Mouse (Mus musculus): ENCODE results near the gene Htr3a.

The Htr3a gene

DNA sequence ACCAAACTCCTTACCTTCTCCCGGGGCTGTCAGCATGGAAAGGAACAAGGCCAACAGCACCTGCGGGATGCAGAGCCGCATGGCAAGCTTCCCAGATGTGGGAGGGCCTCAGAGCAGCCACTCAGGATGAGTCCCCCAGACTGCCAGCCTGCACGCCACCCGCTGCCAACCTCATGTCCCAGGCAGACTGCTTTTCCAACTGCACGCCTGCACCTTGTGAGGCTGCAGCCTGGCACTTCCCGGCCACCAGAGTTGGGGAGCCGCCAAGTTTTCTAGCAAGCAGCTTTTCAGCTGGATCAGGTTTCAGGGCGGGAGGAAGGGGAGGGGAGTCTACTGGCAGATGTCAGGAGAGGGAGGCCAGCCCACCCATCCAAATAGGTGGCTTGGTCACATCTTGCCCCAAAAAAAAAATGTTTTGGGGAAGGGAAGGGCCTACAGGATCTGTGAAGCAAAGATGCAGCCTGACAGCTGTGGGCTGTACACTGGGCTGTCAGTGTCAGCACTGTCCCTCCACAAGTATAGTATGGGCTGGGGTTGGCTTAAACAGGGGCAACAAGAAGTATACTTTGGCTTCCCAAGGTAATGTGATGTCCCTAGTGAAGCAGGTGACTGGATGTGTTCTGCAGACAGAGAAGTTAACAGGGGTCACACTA lies at the start of gene Htr3a:
Htr3a (minus strand) TSS at position 215 of the 653 bp plus-strand sequence.
- in situ Hi-C loops (cut with MboI, MseI), result no loop called here

DNA sequence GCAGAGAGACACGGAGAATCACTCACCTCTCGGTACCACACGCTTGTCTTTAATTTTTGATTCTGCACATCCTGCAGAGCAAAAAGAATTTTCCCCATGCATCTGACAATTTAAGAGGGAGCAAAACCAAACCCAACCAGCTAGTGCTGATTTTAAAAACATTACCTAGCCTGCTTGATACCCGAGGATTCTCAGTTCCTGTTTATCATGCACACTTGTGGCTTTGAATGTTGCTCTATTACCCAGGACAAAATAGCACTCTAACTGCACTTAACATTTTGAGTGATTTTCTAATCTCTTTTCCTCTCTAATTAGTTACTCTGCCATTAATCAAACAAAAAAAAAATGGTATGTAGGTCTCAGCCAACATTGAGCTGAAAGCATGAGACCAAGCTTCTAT lies 36.7 kb upstream of the Htr3a start:
- in situ Hi-C loops (cut with MboI, MseI), result no loop called here

DNA sequence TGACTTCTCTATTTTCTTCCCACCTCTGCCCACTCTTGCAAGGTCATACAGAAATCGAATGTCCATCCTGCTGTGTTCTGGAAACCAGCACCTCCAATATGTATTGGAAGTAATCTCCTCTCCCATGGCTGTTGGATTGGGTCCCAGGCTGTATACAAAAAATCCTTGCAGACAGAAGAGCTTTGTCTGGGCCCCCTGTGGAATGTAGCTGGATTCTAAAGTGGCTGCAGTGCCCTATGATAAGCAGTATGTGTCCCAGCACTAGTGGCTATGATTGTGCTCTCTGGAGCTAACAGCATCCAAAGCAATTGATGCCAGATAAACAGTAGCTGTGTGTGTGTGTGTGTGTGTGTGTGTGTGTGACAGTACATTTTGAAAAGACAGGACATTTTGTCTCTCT lies 31.4 kb upstream of the Htr3a start:
- in situ Hi-C loops (cut with MboI, MseI), result no loop called here

DNA sequence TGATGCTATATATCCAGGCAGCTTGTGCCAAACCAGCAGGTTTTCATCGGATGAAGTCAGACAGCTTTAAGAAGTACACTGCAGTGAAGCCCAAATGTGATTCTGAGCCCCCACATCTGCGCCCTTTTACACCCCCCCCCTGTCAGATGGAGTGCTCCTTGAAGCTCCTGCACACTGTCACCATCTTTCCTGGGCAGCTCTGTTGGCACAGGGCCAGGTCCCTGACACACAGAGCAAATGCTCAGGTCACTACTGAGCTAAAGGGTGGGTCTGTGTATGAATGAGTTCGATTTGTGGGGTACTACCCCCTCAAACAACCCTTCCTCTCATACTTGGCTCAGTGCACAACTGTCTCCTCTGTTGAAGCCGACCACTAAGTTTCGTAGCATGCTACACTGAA lies 18.5 kb upstream of the Htr3a start:
- in situ Hi-C loops (cut with MboI, MseI), result no loop called here

DNA sequence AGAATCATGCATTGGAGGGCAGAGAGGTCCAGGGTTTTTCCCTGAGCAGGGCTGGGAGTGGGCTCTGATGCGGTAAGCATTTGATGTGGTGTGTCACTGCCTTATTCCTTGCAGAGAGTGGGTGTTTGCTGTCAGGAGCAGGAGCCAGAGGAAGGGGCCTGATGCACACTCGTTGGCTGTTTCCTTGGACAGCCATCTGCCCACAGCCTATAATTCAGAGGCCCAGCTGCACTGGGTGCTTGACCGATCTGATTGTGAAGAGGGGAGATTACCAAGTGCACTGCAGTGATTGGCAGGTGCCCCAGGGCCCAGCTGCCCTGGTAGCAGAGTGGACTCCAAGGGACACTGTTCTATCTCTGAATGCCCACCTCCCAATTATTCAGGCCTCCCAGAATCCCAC lies 17.9 kb upstream of the Htr3a start:
- in situ Hi-C loops (cut with MboI, MseI), result no loop called here

DNA sequence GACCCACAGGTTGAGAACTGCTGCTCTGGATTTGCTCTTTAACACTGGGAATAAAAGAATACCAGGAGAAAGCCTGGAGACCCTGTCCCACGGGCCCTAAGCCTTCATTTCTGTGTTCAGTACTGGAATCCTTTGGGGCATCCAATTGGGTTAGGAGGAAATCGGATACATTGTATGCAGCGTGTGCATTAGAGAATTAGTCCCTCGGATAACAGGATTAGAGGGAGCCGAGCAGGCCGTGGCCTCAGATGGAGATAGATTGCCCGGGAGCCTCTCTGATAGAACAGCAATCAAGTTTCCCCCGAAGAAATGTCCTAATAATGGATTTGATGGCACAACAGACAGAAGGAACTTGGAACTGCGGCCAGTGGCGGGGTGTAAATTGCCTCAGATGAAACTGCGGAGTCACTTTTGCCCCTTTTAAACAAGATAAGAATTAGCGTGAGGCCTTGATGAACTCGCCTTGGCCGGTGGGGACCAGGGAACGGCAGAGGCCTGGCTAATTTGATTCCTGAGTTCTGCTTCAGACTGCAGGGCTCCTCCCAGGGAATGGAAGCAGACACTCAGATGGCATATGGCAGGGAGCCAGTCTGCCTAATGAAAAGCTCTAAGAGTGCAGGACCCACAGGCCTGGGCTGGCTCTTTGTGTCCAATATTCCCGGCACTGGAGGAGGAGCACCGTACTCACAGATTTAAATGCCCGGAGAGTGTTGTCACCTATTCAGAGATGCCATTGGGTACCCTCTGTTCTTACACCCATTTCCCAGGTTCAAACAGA lies 5.3 kb upstream of the Htr3a start:
- in situ Hi-C loops (cut with MboI, MseI), result no loop called here

DNA sequence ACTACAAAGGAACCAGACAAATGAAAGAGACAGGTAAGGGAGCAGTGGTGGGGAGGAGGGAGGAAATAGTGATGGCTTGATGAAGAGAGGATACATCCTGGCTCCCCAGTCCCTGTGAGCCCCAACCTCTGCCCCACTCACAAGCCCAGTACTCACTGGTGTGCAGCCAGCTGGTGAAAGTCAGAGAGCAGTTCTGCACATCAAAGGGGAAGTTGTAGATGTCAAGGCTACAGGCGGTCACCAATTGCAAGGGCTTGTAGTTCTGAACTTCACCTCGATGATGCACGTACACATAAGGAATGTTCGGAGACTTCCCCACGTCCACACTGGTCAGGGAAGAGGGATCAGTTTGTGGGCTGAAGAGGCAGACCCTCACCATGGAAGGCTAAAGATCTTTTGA lies 6.5 kb downstream of the Htr3a start:
- in situ Hi-C loops (cut with MboI, MseI), result no loop called here

DNA sequence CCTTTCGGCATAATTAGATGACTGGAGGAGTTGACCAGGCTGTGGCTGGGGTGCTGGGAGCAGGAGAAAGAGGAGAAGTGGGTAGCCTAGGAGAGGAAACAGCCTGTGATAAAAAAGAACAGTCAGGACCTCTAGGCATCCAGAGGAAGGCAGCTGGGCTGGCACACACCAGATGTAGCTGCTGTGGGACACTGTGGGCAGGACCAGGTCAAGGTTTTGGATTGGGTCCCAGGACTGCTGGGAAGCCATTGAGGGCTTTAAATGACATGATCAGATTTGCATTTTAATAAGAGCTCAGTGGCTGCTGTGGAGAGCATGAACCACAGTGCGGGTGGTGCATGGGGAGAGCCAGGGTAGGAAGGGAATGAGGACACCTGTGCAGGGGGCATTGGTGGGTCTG lies 7.1 kb downstream of the Htr3a start:
- in situ Hi-C loops (cut with MboI, MseI), result no loop called here

DNA sequence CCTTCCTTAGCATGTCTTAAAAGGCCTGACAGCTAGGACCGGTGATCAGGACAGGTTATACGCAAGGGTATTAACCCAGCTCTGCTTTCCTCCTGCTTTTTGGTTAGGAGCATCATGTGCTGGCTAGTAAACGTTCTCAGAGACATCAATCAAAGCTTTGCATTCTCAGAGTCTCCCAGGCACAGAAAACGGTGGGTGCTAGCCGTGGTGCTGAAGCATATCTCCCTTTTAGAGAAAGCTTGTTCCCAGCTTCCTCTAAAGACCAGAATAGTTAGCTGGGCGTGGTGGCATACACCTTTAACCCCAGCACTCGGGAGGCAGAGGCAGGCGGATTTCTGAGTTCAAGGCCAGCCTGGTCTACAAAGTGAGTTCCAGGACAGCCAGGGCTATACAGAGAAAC lies 12.3 kb downstream of the Htr3a start:
- in situ Hi-C loops (cut with MboI, MseI), result no loop called here

DNA sequence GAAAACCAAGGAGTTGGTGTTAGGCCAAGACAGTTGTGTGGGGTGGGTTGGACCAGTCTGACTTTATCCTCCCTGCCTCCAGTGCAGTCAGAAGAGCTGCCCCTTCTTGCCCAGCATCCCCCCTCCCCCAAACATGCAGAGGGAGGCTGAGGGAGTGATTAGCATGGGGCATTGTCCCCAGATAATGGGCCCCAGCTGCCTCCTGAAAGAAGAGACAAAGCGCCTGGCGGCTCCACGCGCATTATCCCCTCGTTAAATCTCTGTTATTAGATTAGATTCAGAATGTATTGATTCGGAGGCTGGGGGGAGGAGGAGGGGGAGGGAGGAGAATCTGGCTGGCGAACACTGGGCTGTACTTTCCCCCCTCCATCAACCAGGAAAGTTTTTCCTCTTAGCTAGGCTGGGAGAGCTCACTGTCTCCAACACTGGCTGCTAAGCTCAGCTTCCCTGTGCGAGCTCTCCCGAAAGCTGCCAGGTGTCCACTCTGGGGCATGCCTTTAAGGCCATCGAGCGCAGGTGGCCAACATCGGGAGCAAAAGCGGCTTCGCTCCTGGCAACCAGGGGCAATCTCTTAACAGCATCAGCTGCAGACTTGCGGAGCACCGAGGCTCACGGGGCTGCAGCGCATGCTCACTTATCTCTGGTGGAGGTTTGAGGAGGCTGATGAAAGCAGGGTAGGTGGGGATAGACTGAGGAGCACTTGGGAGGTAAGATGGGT lies 14.9 kb downstream of the Htr3a start:
- in situ Hi-C loops (cut with MboI, MseI), result no loop called here

DNA sequence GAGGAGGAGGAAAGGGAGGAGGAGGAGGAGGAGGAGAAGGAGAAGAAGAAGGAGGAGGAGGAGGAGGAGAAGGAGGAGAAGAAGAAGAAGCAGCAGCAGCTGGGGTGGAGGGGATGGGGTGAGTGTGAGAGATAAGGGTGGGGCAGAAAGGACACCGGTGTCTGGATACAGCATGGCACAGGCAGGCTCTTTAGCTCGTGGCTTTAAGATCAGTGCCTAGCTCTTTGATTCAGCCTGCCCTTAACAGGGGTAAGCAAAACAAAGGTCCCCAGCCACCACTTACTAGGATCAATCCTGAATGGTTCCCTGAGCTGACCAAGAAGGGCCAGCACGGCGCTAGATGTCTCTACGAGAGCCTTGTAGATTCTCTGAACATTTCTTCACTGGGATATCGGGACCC lies 16.1 kb downstream of the Htr3a start:
- in situ Hi-C loops (cut with MboI, MseI), result loop anchor here (5.0 kb wide), 1 partner anchor 247 kb away; no protein-coding TSS in a partner anchor

DNA sequence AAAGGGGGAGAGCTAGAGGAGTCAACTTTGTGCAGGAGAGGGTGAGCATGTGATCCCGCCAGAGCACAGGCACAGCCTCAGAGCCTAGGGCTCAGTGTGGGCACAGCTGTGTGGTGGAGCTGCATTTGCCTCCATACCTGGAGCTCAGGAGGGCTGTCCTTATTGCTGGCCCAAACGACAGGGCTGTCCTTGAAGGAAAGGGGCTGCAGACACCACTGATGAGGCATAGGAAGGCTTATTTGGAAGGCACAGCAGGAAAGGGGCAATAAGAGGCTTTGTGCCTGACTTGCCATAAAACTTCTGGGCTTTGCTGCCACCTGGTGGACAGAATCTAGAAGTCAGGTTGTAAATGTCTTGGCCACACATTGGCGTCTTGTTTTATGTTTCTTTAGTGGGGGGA lies 16.9 kb downstream of the Htr3a start:
- in situ Hi-C loops (cut with MboI, MseI), result loop anchor here (5.0 kb wide), 1 partner anchor 247 kb away; no protein-coding TSS in a partner anchor

DNA sequence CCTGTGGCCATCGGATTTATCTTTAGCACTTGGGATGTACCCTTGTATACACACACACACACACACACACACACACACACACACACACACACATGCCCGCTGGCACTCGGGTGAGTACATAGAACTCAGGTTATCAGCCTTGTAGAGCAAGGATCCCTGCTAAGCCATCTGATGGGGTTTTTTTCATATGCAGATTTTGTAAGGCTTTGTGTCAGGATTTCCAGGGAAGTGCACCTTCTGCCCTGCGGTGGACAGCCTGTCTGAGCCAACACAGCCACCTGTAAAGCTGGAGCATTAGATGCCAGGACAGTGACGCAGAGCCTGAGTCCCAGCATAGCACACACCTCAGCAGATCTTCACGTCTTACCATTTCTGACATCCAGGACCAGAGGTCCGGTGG lies 21.8 kb downstream of the Htr3a start:
- in situ Hi-C loops (cut with MboI, MseI), result no loop called here

DNA sequence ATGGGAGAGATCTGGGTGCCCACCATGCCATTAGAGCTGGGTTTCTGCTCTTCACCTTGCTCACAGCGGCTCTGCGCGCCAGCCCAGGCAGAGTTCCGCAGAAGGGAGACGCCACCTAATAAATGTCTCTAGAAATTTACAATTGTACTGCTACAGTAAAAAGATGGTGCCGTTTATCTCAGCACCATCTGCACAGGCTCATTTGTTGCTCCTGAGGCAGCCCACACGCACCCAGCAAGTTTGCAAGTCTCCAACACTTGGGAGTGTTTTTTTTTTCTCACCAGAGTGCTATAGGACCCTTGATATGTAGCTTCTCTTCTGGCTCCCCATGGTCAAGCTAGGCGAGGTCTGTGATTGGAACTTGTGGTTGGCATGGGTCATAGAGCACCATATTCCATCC lies 38.0 kb downstream of the Htr3a start:
- in situ Hi-C loops (cut with MboI, MseI), result no loop called here

DNA sequence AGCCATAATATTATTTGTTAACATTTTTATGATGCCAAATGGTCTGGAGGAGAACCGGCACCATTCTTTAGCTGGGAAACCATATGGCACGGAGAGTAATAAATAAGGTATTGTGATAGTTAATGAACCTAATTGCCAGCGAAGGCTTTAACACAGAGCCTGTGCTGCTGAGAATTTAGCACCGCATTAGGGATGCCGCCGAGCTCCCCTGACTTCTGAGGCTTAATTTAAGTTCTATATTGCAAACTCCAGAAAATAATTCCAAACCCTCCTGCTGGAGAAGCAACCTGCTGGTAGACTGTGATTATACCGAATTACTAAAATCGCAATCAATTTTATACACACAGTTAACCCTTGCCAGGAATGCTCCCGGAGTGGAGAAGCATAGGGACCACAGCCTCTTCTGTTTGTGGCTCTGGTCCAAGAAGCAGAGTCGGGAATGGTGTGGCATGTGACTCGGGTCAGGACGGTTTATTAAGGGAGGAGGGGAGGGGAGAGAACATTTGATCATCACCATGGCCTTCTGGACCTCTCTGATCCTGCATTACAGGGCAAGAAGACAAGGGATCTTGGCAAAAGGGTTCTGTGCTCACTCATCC lies 44.3 kb downstream of the Htr3a start:
- in situ Hi-C loops (cut with MboI, MseI), result no loop called here

DNA sequence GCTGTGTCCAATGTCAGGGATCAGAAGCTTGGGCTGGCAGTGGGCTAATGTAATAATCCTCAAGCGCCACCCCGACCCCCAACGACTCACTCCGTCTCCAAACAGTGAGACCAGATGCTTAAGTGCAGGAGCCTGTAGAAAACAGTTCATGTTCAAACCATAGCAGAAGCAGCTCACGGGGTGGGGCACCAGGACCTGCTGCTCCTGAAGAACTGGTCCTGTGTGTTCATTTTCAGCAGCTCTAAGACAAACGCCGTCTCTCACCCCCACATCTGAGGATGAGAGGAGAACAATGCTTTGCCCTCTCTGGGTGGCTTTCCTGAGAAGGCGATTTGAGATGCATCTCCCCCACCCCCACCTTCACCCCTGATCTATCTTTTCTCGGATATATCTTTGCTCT lies 45.7 kb downstream of the Htr3a start:
- in situ Hi-C loops (cut with MboI, MseI), result no loop called here

DNA sequence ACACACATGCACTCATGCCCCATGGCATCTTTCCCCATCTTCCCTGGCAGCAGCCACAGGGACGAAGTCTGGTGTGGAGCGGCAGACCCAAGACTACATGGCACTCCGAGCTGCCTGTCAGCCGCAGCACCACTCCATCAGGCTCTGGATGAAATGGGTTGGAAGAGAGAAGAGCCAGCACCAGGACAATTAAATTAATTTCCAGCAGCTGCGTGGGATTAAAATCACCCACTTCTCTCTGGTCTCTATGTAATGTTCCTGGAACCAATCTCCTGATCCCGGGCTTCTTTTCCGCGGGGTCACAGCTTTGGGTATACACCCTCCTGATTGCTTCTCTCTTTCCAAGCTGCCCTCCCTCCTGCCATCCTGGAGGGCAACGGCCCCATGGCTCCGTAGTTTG lies 49.4 kb downstream of the Htr3a start:
- in situ Hi-C loops (cut with MboI, MseI), result no loop called here

DNA sequence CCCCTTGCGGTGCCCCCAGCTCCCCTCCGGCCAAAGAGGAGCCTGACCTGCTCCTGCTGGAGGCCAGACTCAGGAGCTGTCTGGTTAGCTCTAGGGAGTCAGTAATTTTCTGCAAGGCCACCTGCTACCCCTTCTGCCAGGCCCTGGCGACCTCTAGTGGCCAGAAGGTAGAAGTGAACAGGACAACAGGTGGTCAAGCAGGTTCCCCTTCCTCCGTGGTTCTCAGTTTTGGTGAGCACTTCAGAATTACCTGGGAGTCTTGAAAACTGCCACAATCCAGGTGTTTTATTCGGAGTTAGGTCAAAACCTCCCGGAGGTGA lies 50.4 kb downstream of the Htr3a start:
- in situ Hi-C loops (cut with MboI, MseI), result no loop called here

DNA sequence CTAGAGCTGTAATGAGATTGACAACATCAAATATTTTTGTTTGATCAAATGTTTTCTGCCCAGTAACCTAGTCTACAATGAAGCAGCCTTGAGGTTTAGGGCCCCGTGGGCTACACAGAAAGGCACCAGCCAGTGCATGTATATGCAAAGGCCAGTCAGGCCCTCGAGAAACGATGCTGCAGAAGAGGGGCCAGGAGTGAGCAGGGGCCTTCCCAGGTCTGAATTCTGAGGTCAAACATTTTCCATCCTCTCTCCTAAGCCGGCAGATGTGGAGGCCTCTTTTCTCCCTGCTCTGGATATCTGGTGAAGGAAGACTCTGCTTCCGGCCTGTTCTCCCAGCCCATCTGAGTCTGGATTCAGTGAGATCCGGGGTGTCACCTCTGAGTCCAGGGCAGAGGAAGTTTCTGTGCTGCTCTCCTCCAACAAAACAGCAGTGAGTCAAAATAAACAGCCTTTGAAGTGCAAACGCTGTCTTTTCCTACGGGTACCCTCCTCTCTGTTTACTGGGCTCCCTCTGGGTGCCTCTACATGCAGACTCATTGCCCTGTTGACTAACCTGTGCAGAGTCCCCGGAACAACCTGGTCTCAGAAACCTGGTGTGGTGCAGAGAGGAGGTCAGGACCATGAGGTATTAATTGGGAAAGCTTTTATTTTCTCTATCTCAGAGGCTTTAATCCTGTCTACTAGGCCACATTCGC lies 50.9 kb downstream of the Htr3a start:
- in situ Hi-C loops (cut with MboI, MseI), result loop anchor here (5.0 kb wide), 1 partner anchor 213 kb away; no protein-coding TSS in a partner anchor

DNA sequence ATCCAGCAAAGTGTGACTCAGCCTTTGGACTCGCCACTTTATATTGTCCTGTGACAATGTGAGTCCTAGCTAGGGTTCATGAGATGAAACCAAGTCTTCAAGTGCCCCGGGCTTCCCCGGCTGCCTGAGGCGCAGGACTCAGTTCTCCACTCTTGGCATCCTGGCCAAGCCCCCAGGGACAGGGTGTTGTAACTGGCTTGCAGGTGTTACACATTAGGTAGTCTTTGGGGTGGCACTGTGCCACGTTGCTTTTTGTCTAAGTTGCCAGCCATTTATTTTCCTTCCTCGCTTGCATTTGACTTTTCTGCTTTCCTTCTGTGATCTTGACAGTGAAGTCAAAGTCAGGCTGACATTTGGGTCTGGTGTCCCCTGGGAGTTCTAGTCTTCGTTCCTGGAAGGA lies 53.0 kb downstream of the Htr3a start:
- in situ Hi-C loops (cut with MboI, MseI), result loop anchor here (5.0 kb wide), 1 partner anchor 211 kb away; no protein-coding TSS in a partner anchor

DNA sequence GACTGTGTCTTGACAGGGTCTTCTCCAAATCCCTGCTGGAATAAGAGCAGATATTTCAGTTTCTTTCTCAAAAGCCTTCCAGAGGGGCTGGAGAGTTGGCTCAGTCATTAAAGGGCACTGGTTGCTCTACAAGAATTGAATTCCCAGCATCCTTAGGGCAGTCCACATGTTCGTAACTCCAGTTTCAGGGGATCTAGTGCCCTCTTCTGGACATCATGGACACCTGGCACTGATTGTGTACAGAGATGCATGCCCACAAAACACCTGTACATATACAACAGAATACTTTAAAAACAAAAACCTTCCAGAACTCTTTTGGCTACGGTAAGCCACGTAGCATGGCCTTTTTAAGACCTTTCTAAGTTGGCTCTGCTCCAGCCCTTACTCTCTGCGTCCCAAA lies 54.7 kb downstream of the Htr3a start:
- in situ Hi-C loops (cut with MboI, MseI), result loop anchor here (5.0 kb wide), 1 partner anchor 209 kb away; no protein-coding TSS in a partner anchor

DNA sequence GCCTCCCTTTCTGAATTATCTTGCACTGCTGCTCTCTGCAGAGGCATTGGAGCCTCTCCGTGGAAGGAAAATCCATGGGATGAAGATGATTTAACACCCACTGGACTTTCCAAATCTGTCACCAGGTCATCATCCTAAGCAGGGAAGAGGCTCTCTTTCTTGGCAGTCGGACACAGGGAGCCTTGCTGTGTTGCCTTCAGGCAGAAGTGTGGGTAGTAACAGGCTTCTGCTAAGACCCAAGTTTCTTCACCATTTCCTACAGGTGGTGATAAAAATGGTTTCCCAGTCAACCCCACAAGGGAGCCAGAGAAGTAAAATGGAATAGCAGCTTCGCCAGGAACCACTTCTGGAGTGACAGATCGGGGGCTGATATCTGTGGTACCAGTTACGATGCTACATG lies 61.4 kb downstream of the Htr3a start:
- in situ Hi-C loops (cut with MboI, MseI), result no loop called here

All from regulatory T cell (primary cell).